Mouse (Mus musculus): Measurements from ENCODE around the gene Asic2. TPM values are rescaled to one million over a fixed set of nuclear protein-coding genes. Genes with fewer than 3 reads are reported as not detected.
"Not testable (repeated sequence)": the region's sequence is repeated elsewhere in the genome, so short reads cannot be mapped to it uniquely, and the experiment has no call there.

Asic2 gene
- total RNA-seq, 2 experiments from 2014 or later, result 94.7 to 97.6 TPM

DNA sequence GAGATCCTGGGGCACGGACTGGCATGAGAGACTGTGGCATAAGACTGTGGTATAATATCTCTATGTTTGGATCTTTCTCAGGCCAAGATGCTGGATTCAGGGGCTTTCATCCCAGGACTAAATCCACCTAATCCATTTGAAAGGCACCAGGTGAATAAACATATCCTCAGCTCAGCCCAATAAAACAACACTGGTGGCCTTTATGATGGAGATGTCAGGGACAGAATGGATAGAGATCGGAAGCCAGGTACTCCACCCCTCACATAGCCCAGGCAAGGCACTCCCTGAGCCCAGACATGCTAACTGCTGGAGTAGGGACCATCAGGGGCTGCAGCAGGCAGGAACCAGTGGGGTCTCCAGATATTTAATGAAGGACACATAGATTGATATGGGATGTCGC lies 637.3 kb downstream of the Asic2 start:
- intact Hi-C loops (cut with DNase I), result no loop called here
- no peak for DNase-seq (ENCODE audit: low spot score in 2 of 2)

DNA sequence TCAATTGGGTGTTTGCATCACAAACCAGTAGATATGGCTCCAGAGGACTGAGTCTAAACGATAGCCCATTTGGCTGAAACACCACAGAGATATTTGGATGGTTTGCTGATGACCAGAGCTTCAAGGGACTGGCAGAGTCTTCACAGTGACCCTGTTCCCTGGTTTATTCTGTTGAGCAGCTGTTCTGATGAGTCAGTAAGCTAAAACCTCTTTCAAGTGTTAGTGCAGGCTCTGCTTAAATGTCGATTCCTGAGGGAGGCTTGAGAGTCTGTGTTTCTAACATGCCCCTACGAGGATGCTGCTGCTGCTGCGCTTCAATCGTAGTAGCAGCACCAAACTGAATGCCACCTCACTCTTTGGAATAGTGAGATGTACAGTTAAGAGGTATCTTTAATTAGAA lies 640.2 kb downstream of the Asic2 start:
- peak in 1 of 2 experiments; percentile 13 for DNase-seq (ENCODE audit: low spot score in 2 of 2)
- intact Hi-C loops (cut with DNase I), result no loop called here

DNA sequence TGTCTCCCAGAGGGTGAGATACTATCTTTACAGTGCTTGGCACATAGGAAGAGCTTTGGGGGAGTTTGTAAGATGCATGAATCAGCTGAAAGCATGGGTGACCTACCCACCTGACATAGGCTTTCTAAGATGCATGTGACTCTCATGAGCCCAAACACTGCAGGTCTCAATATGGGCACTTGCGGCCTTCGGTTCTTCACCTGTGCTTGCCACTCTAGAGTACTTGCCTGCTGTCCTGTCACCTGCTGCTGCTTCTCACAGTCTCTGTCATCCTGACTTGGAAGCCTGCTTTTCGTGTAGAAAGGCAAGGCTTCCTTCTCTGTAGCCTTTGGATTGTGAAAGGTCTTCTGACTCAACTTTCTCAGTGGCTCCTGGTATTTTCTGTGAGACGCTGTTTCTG lies 645.1 kb downstream of the Asic2 start:
- no peak for DNase-seq (ENCODE audit: low spot score in 2 of 2)
- intact Hi-C loops (cut with DNase I), result no loop called here

GRCm38 (mm10) chr11:81322466-81322865 lies 645.8 kb downstream of the Asic2 start:
- peak; percentile 12 to 33 for DNase-seq (ENCODE audit: low spot score in 2 of 2)
- intact Hi-C loops (cut with DNase I), result no loop called here

GRCm38 (mm10) chr11:81290041-81290440 lies 678.2 kb downstream of the Asic2 start:
- DNase-seq (ENCODE audit: low spot score in 2 of 2), result no peak
- intact Hi-C loops (cut with DNase I), result no loop called here

- DNase-seq (ENCODE audit: low spot score in 2 of 2), result no peak
- intact Hi-C loops (cut with DNase I), result no loop called here
These were observed 685.1 kb downstream of the Asic2 start for GRCm38 (mm10) chr11:81283185-81283584.

- DNase-seq (ENCODE audit: low spot score in 2 of 2), result no peak
- intact Hi-C loops (cut with DNase I), result no loop called here
These were observed 688.2 kb downstream of the Asic2 start for GRCm38 (mm10) chr11:81280070-81280469.

- intact Hi-C loops (cut with DNase I), result no loop called here
- no peak for DNase-seq (ENCODE audit: low spot score in 2 of 2)
These were observed 690.9 kb downstream of the Asic2 start for GRCm38 (mm10) chr11:81277406-81277805.

DNA sequence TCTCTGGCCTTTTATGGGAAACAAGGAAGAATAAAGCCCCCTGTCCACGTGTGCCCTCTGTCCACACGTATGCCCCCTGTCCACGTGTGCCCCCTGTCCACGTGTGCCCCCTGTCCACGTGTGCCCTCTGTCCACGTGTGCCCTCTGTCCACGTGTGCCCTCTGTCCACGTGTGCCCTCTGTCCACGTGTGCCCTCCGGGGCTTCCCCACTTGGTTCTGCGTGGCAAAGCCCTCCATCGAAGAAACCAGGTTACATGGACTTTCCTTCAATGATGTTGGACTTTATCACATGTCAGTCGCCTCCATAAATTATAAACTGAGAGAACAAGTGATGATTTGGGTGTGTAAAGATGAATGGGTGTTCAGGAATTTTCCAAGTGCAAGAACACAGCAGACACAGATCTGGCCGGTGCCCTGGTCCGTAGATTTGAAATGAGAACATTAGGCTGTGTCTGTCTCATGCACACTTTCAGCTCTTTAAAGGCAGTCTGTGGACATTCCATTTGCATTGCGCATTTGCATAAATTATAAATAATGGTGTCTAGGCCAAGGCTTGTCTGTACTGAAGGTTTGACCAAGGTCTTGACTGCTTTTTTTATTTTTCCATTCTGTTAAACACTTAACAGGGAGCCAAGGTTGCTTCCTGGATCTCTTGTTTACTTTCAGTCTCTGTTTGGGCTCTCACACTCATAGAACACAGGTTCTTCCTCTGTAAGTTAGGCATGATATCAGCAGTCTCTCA lies 695.4 kb downstream of the Asic2 start:
- DNase-seq (ENCODE audit: low spot score in 2 of 2), result no peak
- intact Hi-C loops (cut with DNase I), result no loop called here

GRCm38 (mm10) chr11:81271422-81271821 lies 696.8 kb downstream of the Asic2 start:
- no peak for DNase-seq (ENCODE audit: low spot score in 2 of 2)
- intact Hi-C loops (cut with DNase I), result no loop called here

- intact Hi-C loops (cut with DNase I), result no loop called here
- DNase-seq (ENCODE audit: low spot score in 2 of 2), result no peak
These were observed 697.7 kb downstream of the Asic2 start for GRCm38 (mm10) chr11:81270518-81270917.

GRCm38 (mm10) chr11:81263757-81264156 lies 704.5 kb downstream of the Asic2 start:
- intact Hi-C loops (cut with DNase I), result no loop called here
- no peak for DNase-seq (ENCODE audit: low spot score in 2 of 2)

DNA sequence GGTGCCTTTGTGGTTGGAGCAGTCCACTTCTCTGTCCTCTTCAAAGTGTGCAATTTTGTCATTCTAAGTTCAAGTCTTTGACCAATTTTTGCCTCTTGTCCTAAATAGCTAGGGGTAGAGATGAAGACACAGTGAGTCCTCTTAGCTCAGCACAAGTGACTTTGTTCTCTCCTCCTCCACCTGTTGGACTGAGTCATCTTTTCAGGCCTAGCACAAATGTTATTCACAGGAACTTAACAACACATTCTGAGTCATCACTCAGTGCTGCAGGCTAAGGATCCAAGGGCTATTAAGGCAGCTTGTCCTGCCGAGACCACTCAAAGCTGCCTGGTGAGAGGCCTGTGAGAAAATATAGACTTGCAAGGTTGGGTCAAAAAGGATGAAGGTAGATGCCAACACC lies 705.1 kb downstream of the Asic2 start:
- no peak for DNase-seq (ENCODE audit: low spot score in 2 of 2)
- intact Hi-C loops (cut with DNase I), result no loop called here

DNA sequence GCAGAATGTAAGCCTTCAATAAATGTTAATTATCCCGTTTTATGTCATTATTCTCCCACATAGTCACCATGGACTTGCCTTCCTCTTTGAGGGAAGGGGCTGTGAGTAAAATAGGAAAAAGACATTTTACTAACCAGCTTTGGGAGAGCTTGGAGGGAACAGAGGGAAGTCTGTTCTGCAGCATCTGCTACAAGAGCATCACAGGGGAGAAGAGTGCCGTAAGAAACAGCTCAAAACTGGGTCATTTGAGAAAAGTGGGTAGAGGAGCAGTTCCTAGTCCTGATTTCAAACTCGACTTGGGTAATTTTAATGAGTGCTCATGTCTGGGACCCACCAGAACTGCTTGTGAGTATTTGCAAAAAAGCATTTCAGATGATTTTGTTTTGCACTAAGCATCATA lies 707.0 kb downstream of the Asic2 start:
- DNase-seq (ENCODE audit: low spot score in 2 of 2), result peak in 1 of 2 experiments; percentile 26
- intact Hi-C loops (cut with DNase I), result no loop called here

DNA sequence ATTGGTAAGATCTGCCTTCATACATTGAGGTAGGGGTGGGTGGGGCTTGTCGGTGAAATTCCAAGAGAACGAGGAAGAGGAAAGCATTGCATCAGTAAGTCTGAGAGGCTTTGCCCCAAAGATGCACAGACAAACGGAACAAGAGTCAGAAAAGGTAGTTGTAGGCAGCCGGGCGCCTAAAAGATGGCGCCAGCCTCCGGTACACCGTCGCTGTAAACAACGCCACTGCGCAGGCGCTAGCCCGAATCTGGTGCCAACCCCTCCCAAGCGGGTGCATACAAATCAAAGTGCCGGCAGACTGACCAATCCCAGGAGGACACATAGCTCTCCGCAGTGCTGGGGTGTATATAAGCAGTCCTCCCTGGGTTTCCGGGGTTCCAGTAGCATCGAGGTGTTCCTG lies 727.1 kb downstream of the Asic2 start:
- intact Hi-C loops (cut with DNase I); DNase-seq (ENCODE audit: low spot score in 2 of 2): not testable (repeated sequence)

GRCm38 (mm10) chr11:81239966-81240681 lies 728.1 kb downstream of the Asic2 start:
- intact Hi-C loops (cut with DNase I), result no loop called here
- peak in 1 of 2 experiments; percentile 22 for DNase-seq (ENCODE audit: low spot score in 2 of 2)

GRCm38 (mm10) chr11:81239091-81239490 lies 729.2 kb downstream of the Asic2 start:
- peak; percentile 6 to 19 for DNase-seq (ENCODE audit: low spot score in 2 of 2)
- intact Hi-C loops (cut with DNase I), result no loop called here

- no peak for DNase-seq (ENCODE audit: low spot score in 2 of 2)
- intact Hi-C loops (cut with DNase I), result no loop called here
These were observed 732.2 kb downstream of the Asic2 start for GRCm38 (mm10) chr11:81236070-81236469.

GRCm38 (mm10) chr11:81223361-81223760 lies 744.9 kb downstream of the Asic2 start:
- intact Hi-C loops (cut with DNase I), result no loop called here
- DNase-seq (ENCODE audit: low spot score in 2 of 2), result no peak

DNA sequence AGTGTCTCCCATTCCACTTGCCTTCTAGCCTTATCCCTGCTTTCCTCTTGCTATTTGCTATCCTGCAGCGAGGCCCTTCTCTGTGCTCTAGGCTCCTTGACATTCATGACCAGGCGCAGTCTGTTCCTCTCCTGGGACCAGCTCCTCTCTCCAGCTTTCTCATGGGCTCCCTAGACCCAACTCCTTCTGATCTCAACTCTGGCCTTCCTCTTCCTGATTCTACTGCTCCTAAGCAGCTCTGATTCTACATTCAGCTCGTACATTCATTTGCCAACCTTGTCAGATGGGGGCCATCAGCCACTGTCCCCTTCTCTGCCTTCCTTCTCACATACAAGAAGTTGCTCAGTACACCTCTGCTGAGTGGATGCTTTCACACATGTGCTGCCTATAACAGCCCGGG lies 747.5 kb downstream of the Asic2 start:
- intact Hi-C loops (cut with DNase I), result no loop called here
- DNase-seq (ENCODE audit: low spot score in 2 of 2), result no peak

GRCm38 (mm10) chr11:81205471-81205870 lies 762.8 kb downstream of the Asic2 start:
- no peak for DNase-seq (ENCODE audit: low spot score in 2 of 2)
- intact Hi-C loops (cut with DNase I), result no loop called here
